Mouse (Mus musculus) megakaryocyte, embryonic 14.5 days (primary cell): ENCODE results near the gene Edrf1. TPM values are rescaled to one million over a fixed set of nuclear protein-coding genes. Genes with fewer than 3 reads are reported as not detected.

Source experiments
- H3K27me3 ChIP-seq: replicated peaks from 2 replicates; pipeline ENCODE3; 2012; ENCODE audit warnings: inconsistent platforms
- H3K36me3 ChIP-seq: replicated peaks from 2 replicates; pipeline ENCODE3; 2012; ENCODE audit warnings: low read length, inconsistent platforms, mixed read lengths
- H3K4me1 ChIP-seq: 2 replicates; pipeline ENCODE4 v1.6.1; 2012; ENCODE audit warnings: inconsistent platforms
- H3K4me3 ChIP-seq: replicated peaks from 2 replicates; pipeline ENCODE3; 2012; ENCODE audit warnings: moderate library complexity, mild to moderate bottlenecking, inconsistent platforms
- H3K9me3 ChIP-seq: 2 replicates; pipeline ENCODE4 v1.6.1; 2012; ENCODE audit warnings: inconsistent platforms
- FLI1 ChIP-seq: IDR thresholded peaks from 2 replicates; pipeline ENCODE4 v1.6.1; 2012; ENCODE audit warnings: low read length, inconsistent platforms, mixed read lengths
- GATA1 ChIP-seq: IDR thresholded peaks from 3 replicates; pipeline ENCODE4 v1.6.1; 2012; ENCODE audit warnings: mixed read lengths, low read length, inconsistent platforms, borderline replicate concordance
- polyA plus RNA-seq: library from polyadenylated mRNA; stranded (reverse); fragments of >175 nt; gene quantifications from 2 replicates; pipeline ENCODE4 v1.2.3, GENCODE M21; 2012; ENCODE audit warnings: low replicate concordance; ENCODE audit not compliant: insufficient read depth

Edrf1 gene
- polyA plus RNA-seq, 1 experiment = 1.2 TPM

DNA sequence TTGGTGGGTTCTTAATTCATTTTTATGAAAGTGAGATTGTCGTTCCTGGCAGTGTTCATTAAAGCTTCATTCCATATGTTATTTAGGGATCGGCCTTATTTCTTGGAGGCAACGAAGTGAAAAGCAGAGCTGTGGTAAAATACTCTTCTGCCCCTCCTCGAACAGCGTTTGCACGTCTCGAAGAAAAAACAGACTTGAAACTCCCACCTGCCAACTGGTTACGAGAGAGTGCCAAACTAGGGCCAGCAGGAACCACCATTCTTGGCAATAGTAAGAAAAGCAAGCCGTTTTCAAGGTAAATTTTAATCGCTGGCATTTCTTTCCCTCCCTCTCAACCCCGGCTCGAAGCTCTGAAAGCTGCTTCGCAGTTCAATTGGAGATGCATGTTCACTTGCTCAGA, 1.5 kb downstream of the Edrf1 start:
- H3K4me1 ChIP-seq = peaks cover 14% of the 10 kb centered on the region
- no peak for TF ChIP-seq GATA1
- no peak for TF ChIP-seq FLI1
- no peaks in the 10 kb centered on the region for H3K27me3 ChIP-seq
- H3K4me3 ChIP-seq = peak overlapping the region; percentile 99
- peaks cover 45% of the 10 kb centered on the region for H3K36me3 ChIP-seq
- H3K9me3 ChIP-seq = no peaks in the 10 kb centered on the region

DNA sequence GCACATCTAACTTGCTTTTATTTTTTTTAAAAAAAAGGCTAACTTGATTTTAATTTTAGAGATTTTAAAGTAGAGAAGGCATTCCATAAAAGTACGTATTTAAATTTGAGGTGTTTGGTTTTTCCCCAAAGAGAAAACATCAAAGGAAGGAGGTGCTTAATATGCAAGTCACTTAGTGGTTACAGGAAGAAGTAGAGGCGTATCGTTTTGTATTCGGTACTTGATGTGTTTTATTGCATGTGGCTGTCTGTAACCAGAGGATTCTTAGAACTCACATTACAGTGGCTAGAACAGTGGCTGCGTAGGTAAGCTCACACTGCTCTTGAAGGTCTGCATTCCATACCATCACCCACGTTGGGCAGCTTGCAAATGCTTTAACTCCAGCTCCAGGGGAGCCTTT, 8.4 kb downstream of the Edrf1 start:
- Histone ChIP-seq H3K27me3 (no peaks in the 10 kb centered on the region), H3K9me3 (no peaks in the 10 kb centered on the region), H3K36me3 (peaks cover 99% of the 10 kb centered on the region), H3K4me3 (no peak overlapping the region), H3K4me1 (no peaks in the 10 kb centered on the region)
- no peak for TF ChIP-seq GATA1

DNA sequence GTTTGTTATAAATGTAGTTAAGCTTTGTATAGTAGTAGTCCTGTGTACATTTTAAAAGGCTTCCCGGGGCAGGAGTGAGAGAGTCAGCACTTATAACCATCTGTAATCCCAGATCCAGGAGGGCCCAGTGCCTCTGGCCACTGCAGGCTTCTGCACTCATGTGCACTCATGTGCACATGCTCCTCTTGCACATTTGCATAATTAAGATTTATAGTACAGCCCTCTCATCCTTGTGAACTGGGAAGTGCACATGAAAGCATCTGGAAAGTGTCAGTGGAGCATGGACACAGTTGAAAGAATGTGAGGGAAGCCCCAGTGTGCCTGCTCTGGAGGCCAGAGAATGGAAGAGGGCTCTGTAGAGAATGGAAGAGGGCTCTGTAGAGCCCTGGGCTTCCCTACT, 25.1 kb downstream of the Edrf1 start:
- H3K4me3 ChIP-seq = no peak overlapping the region
- no peaks in the 10 kb centered on the region for H3K27me3 ChIP-seq
- no peaks in the 10 kb centered on the region for H3K9me3 ChIP-seq
- TF ChIP-seq GATA1 (no peak), FLI1 (no peak)
- H3K36me3 ChIP-seq = peaks cover 100% of the 10 kb centered on the region
- no peaks in the 10 kb centered on the region for H3K4me1 ChIP-seq

DNA sequence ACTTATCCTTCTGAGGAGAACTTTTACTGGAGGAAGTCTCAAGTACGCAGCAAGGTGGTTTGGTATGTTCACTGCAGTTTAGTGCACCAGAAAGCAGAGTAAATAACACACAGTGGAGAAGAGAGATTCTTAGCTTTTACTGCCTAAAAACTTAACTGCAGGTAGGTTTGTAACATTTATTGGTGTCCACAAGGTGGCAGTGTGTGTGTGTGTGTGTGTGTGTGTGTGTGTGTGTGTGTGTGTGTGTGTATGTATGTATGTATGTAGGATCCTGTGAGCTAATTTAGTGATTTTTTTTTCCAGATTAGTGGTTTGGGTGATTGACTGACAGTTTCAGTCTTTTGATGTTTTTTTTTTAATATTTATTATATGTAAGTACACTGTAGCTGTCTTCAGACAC, 31.7 kb downstream of the Edrf1 start:
- peaks cover 92% of the 10 kb centered on the region for H3K36me3 ChIP-seq
- H3K4me1 ChIP-seq = peaks cover 5% of the 10 kb centered on the region
- no peaks in the 10 kb centered on the region for H3K27me3 ChIP-seq
- no peaks in the 10 kb centered on the region for H3K9me3 ChIP-seq
- TF ChIP-seq FLI1 (no peak), GATA1 (no peak)
- no peak overlapping the region for H3K4me3 ChIP-seq

DNA sequence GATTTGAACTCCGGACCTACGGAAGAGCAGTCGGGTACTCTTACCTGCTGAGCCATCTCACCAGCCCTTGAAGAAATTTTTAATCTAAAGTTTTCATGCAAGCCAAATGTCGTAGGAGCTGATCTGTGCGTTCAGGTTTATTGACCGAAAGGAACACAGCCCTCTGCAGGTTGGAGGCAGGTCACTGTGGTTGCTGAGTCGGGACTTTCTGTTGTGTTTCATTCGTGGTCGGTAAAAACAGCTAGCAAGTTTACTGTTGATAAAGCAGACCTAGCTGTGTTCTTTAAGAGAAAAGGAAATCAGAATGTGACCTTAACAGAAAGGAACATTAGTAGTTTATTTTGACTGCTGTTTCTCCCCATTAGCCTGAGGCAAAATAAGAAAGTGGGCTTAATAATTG, 32.6 kb downstream of the Edrf1 start:
- TF ChIP-seq FLI1 = no peak
- TF ChIP-seq GATA1 = no peak

DNA sequence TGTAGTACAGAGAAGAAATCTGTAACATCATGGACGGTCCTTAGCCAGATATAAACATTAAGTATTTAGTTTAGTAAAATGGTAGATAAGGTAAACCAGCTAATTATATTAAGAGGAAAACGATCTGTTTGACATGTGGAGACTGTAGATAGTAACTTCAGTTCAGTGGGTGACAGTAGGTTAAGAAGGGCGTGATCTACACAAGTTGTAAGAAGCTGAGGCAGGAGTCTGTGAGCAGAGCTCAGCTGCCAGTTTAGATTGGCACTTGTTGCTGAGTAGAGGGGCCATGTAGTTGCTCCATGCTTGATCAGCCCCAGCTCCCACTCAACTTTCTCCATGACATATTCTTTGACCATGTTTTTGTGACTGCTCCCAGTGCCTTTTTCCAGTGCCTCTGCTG, 33.5 kb downstream of the Edrf1 start:
- H3K4me3 ChIP-seq = no peak overlapping the region
- TF ChIP-seq GATA1 = no peak
- TF ChIP-seq FLI1 = no peak
- no peaks in the 10 kb centered on the region for H3K9me3 ChIP-seq
- H3K36me3 ChIP-seq = peaks cover 88% of the 10 kb centered on the region
- H3K27me3 ChIP-seq = no peaks in the 10 kb centered on the region
- peaks cover 8% of the 10 kb centered on the region for H3K4me1 ChIP-seq

More for the DNA sequence above, 32.6 kb downstream of the Edrf1 start:
- H3K9me3 ChIP-seq = no peaks in the 10 kb centered on the region
- peaks cover 8% of the 10 kb centered on the region for H3K4me1 ChIP-seq
- H3K4me3 ChIP-seq = no peak overlapping the region
- H3K27me3 ChIP-seq = no peaks in the 10 kb centered on the region
- peaks cover 90% of the 10 kb centered on the region for H3K36me3 ChIP-seq

DNA sequence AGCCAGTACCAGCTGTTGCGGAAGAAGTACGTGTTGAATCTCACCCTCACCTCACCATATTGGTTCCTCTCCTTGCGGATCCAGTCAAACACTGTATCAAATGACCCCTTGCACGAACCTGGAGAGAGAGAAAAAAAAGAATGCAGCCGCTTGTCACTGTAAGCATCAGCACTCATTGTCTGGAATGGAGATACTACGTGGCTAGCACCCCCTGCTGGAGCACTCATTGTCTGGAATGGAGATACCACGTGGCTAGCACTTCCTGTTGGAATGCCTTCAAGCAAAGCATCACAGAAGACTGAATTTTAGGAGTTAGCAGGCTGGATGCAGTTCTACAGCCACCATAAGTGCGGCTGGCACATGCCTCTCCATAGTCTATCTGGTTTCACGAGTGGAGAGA, 38.7 kb downstream of the Edrf1 start:
- Histone ChIP-seq H3K36me3 (peaks cover 49% of the 10 kb centered on the region), H3K4me1 (peaks cover 17% of the 10 kb centered on the region), H3K9me3 (no peaks in the 10 kb centered on the region), H3K4me3 (no peak overlapping the region), H3K27me3 (peaks cover 13% of the 10 kb centered on the region)
- TF ChIP-seq FLI1 (no peak), GATA1 (no peak)

DNA sequence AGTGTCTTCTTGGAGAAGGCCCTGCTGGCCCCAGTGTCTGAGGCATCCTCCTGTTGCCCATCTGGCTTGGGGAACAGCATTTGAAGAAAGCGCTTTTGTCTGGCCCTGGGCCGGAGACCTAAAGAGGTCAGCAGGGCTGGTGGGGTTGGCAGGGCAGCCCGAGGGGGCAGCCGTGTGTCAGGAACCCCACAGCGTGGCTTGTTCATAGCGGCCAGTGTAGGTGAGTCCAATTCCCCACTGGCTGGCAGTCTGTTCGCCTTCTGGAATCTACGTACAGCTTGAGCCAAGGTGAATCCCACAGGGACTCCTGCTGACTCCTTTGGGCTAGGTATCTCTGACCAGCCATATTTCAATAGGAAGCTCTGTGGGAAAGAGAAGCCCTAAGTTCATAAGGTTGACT, 41.4 kb downstream of the Edrf1 start:
- Histone ChIP-seq H3K4me1 (peaks cover 14% of the 10 kb centered on the region), H3K36me3 (peaks cover 23% of the 10 kb centered on the region), H3K9me3 (no peaks in the 10 kb centered on the region), H3K27me3 (peaks cover 20% of the 10 kb centered on the region), H3K4me3 (no peak overlapping the region)
- TF ChIP-seq GATA1 = no peak
- TF ChIP-seq FLI1 = no peak

DNA sequence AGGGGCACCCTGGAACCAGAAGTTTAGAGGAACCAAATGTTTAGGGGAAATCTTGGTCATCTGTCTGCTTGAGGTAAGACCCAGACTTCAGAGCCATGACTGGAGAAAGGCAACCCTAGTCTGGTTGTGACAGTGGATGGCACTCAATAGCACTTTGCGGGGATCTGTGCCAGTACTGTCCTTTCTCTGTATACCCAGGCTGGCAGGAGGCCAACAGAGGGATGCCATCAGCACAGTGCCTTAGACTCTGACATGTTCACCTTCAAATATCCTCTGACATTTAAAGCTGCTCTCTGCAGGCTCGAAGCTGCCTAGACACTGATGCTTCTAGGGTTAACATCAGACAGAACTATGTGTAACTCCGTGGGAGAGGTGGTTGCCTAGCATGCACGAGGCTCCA, 42.1 kb downstream of the Edrf1 start:
- peaks cover 19% of the 10 kb centered on the region for H3K36me3 ChIP-seq
- TF ChIP-seq FLI1 (no peak), GATA1 (no peak)
- H3K4me1 ChIP-seq = peaks cover 20% of the 10 kb centered on the region
- H3K27me3 ChIP-seq = peaks cover 20% of the 10 kb centered on the region
- H3K9me3 ChIP-seq = peaks cover 5% of the 10 kb centered on the region
- no peak overlapping the region for H3K4me3 ChIP-seq

DNA sequence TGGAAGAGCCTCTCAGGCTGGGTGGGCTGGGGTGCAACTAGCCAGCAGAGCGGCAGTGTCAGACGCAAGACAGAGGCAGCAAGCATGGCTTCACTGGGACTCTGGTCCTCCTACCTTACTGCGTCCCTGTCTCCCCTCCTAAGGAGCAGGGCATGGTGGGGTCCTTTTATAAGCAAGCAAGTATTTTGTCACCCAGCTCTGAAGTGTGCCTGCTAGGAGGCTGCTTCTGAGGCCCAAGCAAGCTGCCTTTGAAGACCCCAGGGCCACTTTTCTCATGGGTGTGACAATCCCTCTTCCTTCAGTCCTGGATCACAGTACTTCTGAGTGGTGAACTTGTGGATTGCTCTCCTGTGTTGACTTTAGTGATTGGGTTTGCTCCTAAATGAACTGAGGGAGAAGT, 42.6 kb downstream of the Edrf1 start, which contains the start of gene Mmp21:
Gene Mmp21 (minus strand): TSS at position 101 of the 400 bp plus-strand sequence.
- Histone ChIP-seq H3K9me3 (peaks cover 10% of the 10 kb centered on the region), H3K4me3 (no peak within 1 kb of the TSS), H3K36me3 (peaks cover 19% of the 10 kb centered on the region), H3K27me3 (peaks cover 20% of the 10 kb centered on the region), H3K4me1 (peaks cover 21% of the 10 kb centered on the region)
- TF ChIP-seq GATA1 (no peak), FLI1 (no peak)

DNA sequence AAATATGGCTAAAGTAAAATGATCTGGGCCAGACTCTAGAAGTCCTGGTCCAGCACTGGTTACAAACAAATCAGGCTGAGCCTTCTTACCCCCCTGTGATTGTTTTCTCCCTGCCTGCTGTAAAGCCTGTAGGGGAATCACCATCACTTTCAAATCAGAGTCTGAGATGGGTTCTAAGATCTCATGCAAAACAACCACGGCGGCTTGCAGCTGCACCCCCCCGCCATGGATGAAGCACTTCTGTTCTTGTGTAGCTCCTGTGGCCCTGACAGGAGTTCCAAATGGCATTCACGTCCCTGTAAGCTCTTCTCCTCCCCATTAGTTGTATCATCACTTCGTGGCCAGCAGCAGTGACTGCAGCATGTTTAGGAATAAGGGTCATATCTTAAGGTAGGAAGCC, 46.3 kb downstream of the Edrf1 start:
- no peak overlapping the region for H3K4me3 ChIP-seq
- peaks cover 20% of the 10 kb centered on the region for H3K27me3 ChIP-seq
- peaks cover 29% of the 10 kb centered on the region for H3K36me3 ChIP-seq
- H3K4me1 ChIP-seq = peaks cover 16% of the 10 kb centered on the region
- H3K9me3 ChIP-seq = peaks cover 33% of the 10 kb centered on the region
- no peak for TF ChIP-seq FLI1
- no peak for TF ChIP-seq GATA1

DNA sequence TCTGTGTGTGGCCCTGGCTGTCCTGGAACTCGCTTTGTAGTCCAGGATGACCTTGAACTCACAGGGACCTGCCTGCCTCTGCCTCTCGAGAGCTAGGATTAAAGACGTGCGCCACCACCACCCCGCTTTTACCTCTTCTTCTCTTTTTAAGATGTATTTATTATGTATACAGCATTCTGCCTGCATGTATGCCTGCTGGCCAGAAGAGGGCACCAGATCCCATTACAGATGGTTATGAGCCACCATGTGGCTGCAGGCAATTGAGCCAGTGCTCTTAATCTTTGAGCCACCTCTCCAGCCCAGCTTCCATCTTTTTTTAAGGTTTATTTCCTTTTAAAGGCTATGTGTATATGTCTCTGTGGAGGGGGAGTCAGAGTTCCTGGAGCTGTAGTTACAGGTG, 46.8 kb downstream of the Edrf1 start:
- Histone ChIP-seq H3K4me3 (no peak overlapping the region), H3K36me3 (peaks cover 34% of the 10 kb centered on the region), H3K27me3 (peaks cover 19% of the 10 kb centered on the region), H3K9me3 (peaks cover 37% of the 10 kb centered on the region), H3K4me1 (peaks cover 16% of the 10 kb centered on the region)
- TF ChIP-seq GATA1 = no peak
- TF ChIP-seq FLI1 = no peak
